Mouse (Mus musculus): Measurements from ENCODE around the gene Krtap5-1. TPM values are rescaled to one million over a fixed set of nuclear protein-coding genes. Genes with fewer than 3 reads are reported as not detected.

Gene Krtap5-1
- polyA plus RNA-seq, 1 experiment from 2014 or later, result not detected

Other genes starting within 250 kb of the Krtap5-1 start
- 52.7 and 55.9 TPM in 2 replicates for gene Mob2, start 236.1 kb downstream of the Krtap5-1 start, polyA plus RNA-seq (2015; fragmentation: Nextera tagmentation; extraction: Ambion mirVana)
- 109 and 117 TPM in 2 replicates for gene Dusp8, start 201.3 kb downstream of the Krtap5-1 start, polyA plus RNA-seq (2015; fragmentation: Nextera tagmentation; extraction: Ambion mirVana)
- 0.25 TPM in 2 replicates for gene Gm45618, start 176.4 kb downstream of the Krtap5-1 start, polyA plus RNA-seq (2015; fragmentation: Nextera tagmentation; extraction: Ambion mirVana)
- 0.24 TPM in 2 replicates for gene Gm39115, start 161.1 kb downstream of the Krtap5-1 start, polyA plus RNA-seq (2015; fragmentation: Nextera tagmentation; extraction: Ambion mirVana)
- not detected in 2 replicates for gene Gm45337, start 152.5 kb downstream of the Krtap5-1 start, polyA plus RNA-seq (2015; fragmentation: Nextera tagmentation; extraction: Ambion mirVana)
- gene Gm29735, start 140.0 kb downstream of the Krtap5-1 start, polyA plus RNA-seq (2015; fragmentation: Nextera tagmentation; extraction: Ambion mirVana), result not detected in 2 replicates
- gene Gm4553, start 131.4 kb downstream of the Krtap5-1 start, polyA plus RNA-seq (2015; fragmentation: Nextera tagmentation; extraction: Ambion mirVana), result not detected in 2 replicates
- not detected in 2 replicates for gene Krtap5-2, start 121.1 kb downstream of the Krtap5-1 start, polyA plus RNA-seq (2015; fragmentation: Nextera tagmentation; extraction: Ambion mirVana)
- gene Gm10153, start 106.7 kb downstream of the Krtap5-1 start, polyA plus RNA-seq (2015; fragmentation: Nextera tagmentation; extraction: Ambion mirVana), result not detected in 2 replicates
- gene Krtap5-3, start 95.8 kb downstream of the Krtap5-1 start, polyA plus RNA-seq (2015; fragmentation: Nextera tagmentation; extraction: Ambion mirVana), result not detected in 2 replicates
- not detected in 2 replicates for gene Gm7579, start 85.3 kb downstream of the Krtap5-1 start, polyA plus RNA-seq (2015; fragmentation: Nextera tagmentation; extraction: Ambion mirVana)
- gene Krtap5-5, start 67.1 kb downstream of the Krtap5-1 start, polyA plus RNA-seq (2015; fragmentation: Nextera tagmentation; extraction: Ambion mirVana), result not detected in 2 replicates
- gene Gm40460, start 56.0 kb downstream of the Krtap5-1 start, polyA plus RNA-seq (2015; fragmentation: Nextera tagmentation; extraction: Ambion mirVana), result not detected in 2 replicates
- not detected in 2 replicates for gene Gm2431, start 38.8 kb downstream of the Krtap5-1 start, polyA plus RNA-seq (2015; fragmentation: Nextera tagmentation; extraction: Ambion mirVana)
- not detected in 2 replicates for gene Gm4559, start 22.8 kb downstream of the Krtap5-1 start, polyA plus RNA-seq (2015; fragmentation: Nextera tagmentation; extraction: Ambion mirVana)
- not detected in 2 replicates for gene Krtap5-4, start 6.4 kb upstream of the Krtap5-1 start, polyA plus RNA-seq (2015; fragmentation: Nextera tagmentation; extraction: Ambion mirVana)
- 13.3 and 14.9 TPM in 2 replicates for gene Ifitm10, start 76.6 kb upstream of the Krtap5-1 start, polyA plus RNA-seq (2015; fragmentation: Nextera tagmentation; extraction: Ambion mirVana)
- gene Gm49369, start 85.5 kb upstream of the Krtap5-1 start, polyA plus RNA-seq (2015; fragmentation: Nextera tagmentation; extraction: Ambion mirVana), result 6.4 TPM in 1 of 2 replicates, not detected in the other
- gene Ctsd, start 90.9 kb upstream of the Krtap5-1 start, polyA plus RNA-seq (2015; fragmentation: Nextera tagmentation; extraction: Ambion mirVana), result 356 and 378 TPM in 2 replicates
- not detected in 2 replicates for gene Syt8, start 137.7 kb upstream of the Krtap5-1 start, polyA plus RNA-seq (2015; fragmentation: Nextera tagmentation; extraction: Ambion mirVana)
- 2.0 and 22.5 TPM in 2 replicates for gene Tnni2, start 144.7 kb upstream of the Krtap5-1 start, polyA plus RNA-seq (2015; fragmentation: Nextera tagmentation; extraction: Ambion mirVana)
- gene Lsp1, start 163.7 kb upstream of the Krtap5-1 start, polyA plus RNA-seq (2015; fragmentation: Nextera tagmentation; extraction: Ambion mirVana), result 5.5 and 6.0 TPM in 2 replicates
- gene Tnnt3, start 201.7 kb upstream of the Krtap5-1 start, polyA plus RNA-seq (2015; fragmentation: Nextera tagmentation; extraction: Ambion mirVana), result 3.1 and 25.7 TPM in 2 replicates
- 22.3 and 26.2 TPM in 2 replicates for gene Mrpl23, start 235.6 kb upstream of the Krtap5-1 start, polyA plus RNA-seq (2015; fragmentation: Nextera tagmentation; extraction: Ambion mirVana)

All from hindbrain, embryonic 16.5 days (tissue).